Mouse (Mus musculus): ENCODE data around the gene Mapre3.

- no peak for TF ChIP-seq CTCF (IDR thresholded peaks at IDR 0.05; ENCODE audit: low read depth)
- no peak for TF ChIP-seq EP300 (optimal IDR thresholded peaks at IDR 0.05)
These were observed 10.7 kb downstream of the Mapre3 start for GRCm38 (mm10) chr5:30825166-30825565.

All from stomach, postnatal 0 days (tissue).